Comparison of ENCODE assay signal across 19 mouse cellular contexts in the genomic region with DNA sequence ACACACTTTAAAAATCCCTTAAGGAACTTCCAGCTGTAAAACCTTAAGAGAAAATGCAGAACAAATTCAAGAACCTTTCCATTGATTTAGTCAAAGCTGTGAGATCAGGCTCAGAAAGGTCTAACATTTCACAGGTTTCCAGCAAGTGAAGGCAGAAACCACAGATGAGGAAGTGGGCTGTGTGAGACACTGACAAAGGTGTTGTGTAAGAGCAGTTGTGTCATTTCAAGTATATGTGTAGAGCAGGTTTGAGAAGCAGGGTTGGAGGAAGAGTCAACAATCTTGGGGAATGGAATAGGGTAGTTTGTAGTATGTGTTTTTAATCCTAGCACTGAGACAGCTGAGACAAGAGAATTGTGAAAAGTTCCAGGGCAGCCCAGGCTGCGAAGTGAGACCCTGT. TPM values are rescaled to one million over a fixed set of nuclear protein-coding genes. Genes with fewer than 3 reads are reported as not detected.
A peak's percentile ranks its signal among the peaks of the same experiment; 100 is the strongest.
DNase-seq lines count a peak whose midpoint lies in the region; ATAC-seq lines count a peak whose summit lies in the region.
"Had no signal": no experiment of that assay in that cellular context is flagged by ENCODE, and none has a peak within 500 bp of the region (broad histone marks: within the 10 kb centered on the region; RNA-seq: fewer than 3 reads in every experiment).

No protein-coding gene starts in this region.

- no peak for DNase-seq in liver
- DNase-seq in thymus, postnatal 14 days: peak; percentile 26
- DNase-seq in thymus, postnatal 10 days (ENCODE audit: low spot score in 2 of 2): no peak
- no peak for DNase-seq in layer of hippocampus, postnatal 14 days (ENCODE audit: low spot score in 2 of 2)
- no peak for DNase-seq in right cerebral cortex, postnatal 25 days
- DNase-seq: adrenal gland, postnatal 10 days; cerebellum, postnatal 14 days; heart, postnatal 4 days; kidney, postnatal 10 days had no signal

- no peak overlapping the region for H3K4me3 ChIP-seq in liver, embryonic 15.5 days (replicated peaks)
- H3K4me3 ChIP-seq in midbrain, embryonic 13.5 days (replicated peaks): no peak overlapping the region
- H3K4me3 ChIP-seq: embryonic facial prominence, embryonic 12.5 days; intestine, embryonic 15.5 days; limb, embryonic 15.5 days; megakaryocyte, embryonic 14.5 days; neural tube, embryonic 12.5 days had no signal

- no peaks in the 10 kb centered on the region for H3K9me3 ChIP-seq in liver, embryonic 15.5 days (replicated peaks)
- no peaks in the 10 kb centered on the region for H3K9me3 ChIP-seq in midbrain, embryonic 13.5 days
- H3K9me3 ChIP-seq: embryonic facial prominence, embryonic 12.5 days; intestine, embryonic 15.5 days; limb, embryonic 15.5 days; megakaryocyte, embryonic 14.5 days; neural tube, embryonic 12.5 days had no signal

- WGBS in liver, embryonic 15.5 days (ENCODE audit: insufficient replicate concordance): 37% methylated on average over 1 of the region's 1 CpGs
- WGBS in midbrain, embryonic 13.5 days: 29% methylated on average over 1 of the region's 1 CpGs

- no peak overlapping the region for H3K9ac ChIP-seq in liver, embryonic 15.5 days
- no peak overlapping the region for H3K9ac ChIP-seq in midbrain, embryonic 13.5 days (replicated peaks)
- H3K9ac ChIP-seq: embryonic facial prominence, embryonic 12.5 days; intestine, embryonic 15.5 days; limb, embryonic 15.5 days; neural tube, embryonic 12.5 days had no signal

- peak overlapping the region; percentile 59 for H3K27ac ChIP-seq in liver, embryonic 15.5 days (replicated peaks)
- no peak overlapping the region for H3K27ac ChIP-seq in midbrain, embryonic 13.5 days
- H3K27ac ChIP-seq: embryonic facial prominence, embryonic 12.5 days; intestine, embryonic 15.5 days; limb, embryonic 15.5 days; neural tube, embryonic 12.5 days had no signal

- H3K27me3 ChIP-seq in liver, embryonic 15.5 days: no peaks in the 10 kb centered on the region
- peaks cover 18% of the 10 kb centered on the region for H3K27me3 ChIP-seq in midbrain, embryonic 13.5 days

- no peak overlapping the region for H3K4me2 ChIP-seq in liver, embryonic 15.5 days
- H3K4me2 ChIP-seq in midbrain, embryonic 13.5 days (replicated peaks): no peak overlapping the region
- H3K4me2 ChIP-seq: embryonic facial prominence, embryonic 12.5 days; intestine, embryonic 15.5 days; limb, embryonic 15.5 days; neural tube, embryonic 12.5 days had no signal

- H3K4me1 ChIP-seq in liver, embryonic 15.5 days (replicated peaks): peaks cover 20% of the 10 kb centered on the region
- H3K4me1 ChIP-seq in midbrain, embryonic 13.5 days (replicated peaks): peaks cover 8% of the 10 kb centered on the region

- no peak for ATAC-seq in liver, embryonic 15.5 days (ENCODE audit: insufficient read depth)
- peak; percentile 75 for ATAC-seq in megakaryocyte progenitor cell, adult 5-6 weeks (replicated peaks; ENCODE audit: poor library complexity)
- no peak for ATAC-seq in midbrain, embryonic 13.5 days
- ATAC-seq: intestine, embryonic 15.5 days had no signal

- H3K36me3 ChIP-seq in liver, embryonic 15.5 days (replicated peaks): peaks cover 2% of the 10 kb centered on the region
- H3K36me3 ChIP-seq in midbrain, embryonic 13.5 days: 0 out of 2 replicates have a peak, but pooled peaks cover under 1% of the 10 kb centered on the region
- H3K36me3 ChIP-seq: intestine, embryonic 15.5 days; limb, embryonic 15.5 days; neural tube, embryonic 12.5 days had no signal

RNA-seq across cellular contexts. Expression of gene Gm11034, which starts 2.4 kb away (rescaled TPM):
- polyA plus RNA-seq in liver, embryonic 15.5 days (2015; fragmentation: Nextera tagmentation; extraction: Ambion mirVana): not detected in 2 replicates
- not detected in 2 replicates for total RNA-seq in megakaryocyte progenitor cell, adult 5-6 weeks (2015)
- not detected in 2 replicates for total RNA-seq in megakaryocyte progenitor cell, adult 5-6 weeks (2017)
- not detected for total RNA-seq in layer of hippocampus, postnatal 14 days (2021)
- polyA plus RNA-seq in midbrain, embryonic 13.5 days (2015; fragmentation: Nextera tagmentation; extraction: Ambion mirVana): not detected in 2 replicates
- total RNA-seq: adrenal gland, postnatal 10 days; heart, postnatal 4 days had no signal
- polyA plus RNA-seq: embryonic facial prominence, embryonic 12.5 days; forebrain, embryonic 11.5 days; intestine, embryonic 15.5 days; limb, embryonic 15.5 days; neural tube, embryonic 12.5 days; stomach, embryonic 14.5 days had no signal

RNA-seq across cellular contexts. Expression of gene Cib3, which starts 3.2 kb away (rescaled TPM):
- not detected in 2 replicates for polyA plus RNA-seq in liver, embryonic 15.5 days (2015; fragmentation: Nextera tagmentation; extraction: Ambion mirVana)
- total RNA-seq in megakaryocyte progenitor cell, adult 5-6 weeks (2015): not detected in 2 replicates
- total RNA-seq in megakaryocyte progenitor cell, adult 5-6 weeks (2017): not detected in 2 replicates
- not detected for total RNA-seq in layer of hippocampus, postnatal 14 days (2021)
- polyA plus RNA-seq in midbrain, embryonic 13.5 days (2015; fragmentation: Nextera tagmentation; extraction: Ambion mirVana): not detected in 2 replicates
- total RNA-seq: adrenal gland, postnatal 10 days; heart, postnatal 4 days had no signal
- polyA plus RNA-seq: embryonic facial prominence, embryonic 12.5 days; forebrain, embryonic 11.5 days; intestine, embryonic 15.5 days; limb, embryonic 15.5 days; neural tube, embryonic 12.5 days; stomach, embryonic 14.5 days had no signal

RNA-seq across cellular contexts. Expression of gene Fam32a, which starts 3.7 kb away (rescaled TPM):
- polyA plus RNA-seq in liver, embryonic 15.5 days (2015; fragmentation: Nextera tagmentation; extraction: Ambion mirVana): 32.2 and 33.9 TPM in 2 replicates
- 40.5 and 44.9 TPM in 2 replicates for total RNA-seq in megakaryocyte progenitor cell, adult 5-6 weeks (2015)
- 37.5 and 39.1 TPM in 2 replicates for total RNA-seq in megakaryocyte progenitor cell, adult 5-6 weeks (2017)
- total RNA-seq in layer of hippocampus, postnatal 14 days (2021): 10 to 100 TPM; 52.2 to 56.5 TPM
- 116 and 121 TPM in 2 replicates for polyA plus RNA-seq in midbrain, embryonic 13.5 days (2015; fragmentation: Nextera tagmentation; extraction: Ambion mirVana)

RNA-seq across cellular contexts. Expression of gene Ap1m1, which starts 23.9 kb away (rescaled TPM):
- polyA plus RNA-seq in liver, embryonic 15.5 days (2015; fragmentation: Nextera tagmentation; extraction: Ambion mirVana): 57.0 and 61.7 TPM in 2 replicates
- 88.1 and 90.6 TPM in 2 replicates for total RNA-seq in megakaryocyte progenitor cell, adult 5-6 weeks (2015)
- total RNA-seq in megakaryocyte progenitor cell, adult 5-6 weeks (2017): 52.4 and 65.4 TPM in 2 replicates
- 100 to 1,000 TPM in 1 of 2 experiments, 10 to 100 TPM in 1; 98.9 to 106 TPM for total RNA-seq in layer of hippocampus, postnatal 14 days (2021)
- 259 and 266 TPM in 2 replicates for polyA plus RNA-seq in midbrain, embryonic 13.5 days (2015; fragmentation: Nextera tagmentation; extraction: Ambion mirVana)

RNA-seq across cellular contexts. Expression of gene Hsh2d, which starts 26.4 kb away (rescaled TPM):
- polyA plus RNA-seq in liver, embryonic 15.5 days (2015; fragmentation: Nextera tagmentation; extraction: Ambion mirVana): 0.26 and 0.33 TPM in 2 replicates
- 6.6 and 8.7 TPM in 2 replicates for total RNA-seq in megakaryocyte progenitor cell, adult 5-6 weeks (2015)
- total RNA-seq in megakaryocyte progenitor cell, adult 5-6 weeks (2017): 4.5 and 5.9 TPM in 2 replicates
- not detected for total RNA-seq in layer of hippocampus, postnatal 14 days (2021)
- 0.13 TPM in 1 of 2 replicates, not detected in the other for polyA plus RNA-seq in midbrain, embryonic 13.5 days (2015; fragmentation: Nextera tagmentation; extraction: Ambion mirVana)
- polyA plus RNA-seq: embryonic facial prominence, embryonic 12.5 days; forebrain, embryonic 11.5 days; limb, embryonic 15.5 days; neural tube, embryonic 12.5 days had no signal
